Mouse (Mus musculus): ENCODE measurements around the gene Gm42906.

Gene Gm42906

DNA sequence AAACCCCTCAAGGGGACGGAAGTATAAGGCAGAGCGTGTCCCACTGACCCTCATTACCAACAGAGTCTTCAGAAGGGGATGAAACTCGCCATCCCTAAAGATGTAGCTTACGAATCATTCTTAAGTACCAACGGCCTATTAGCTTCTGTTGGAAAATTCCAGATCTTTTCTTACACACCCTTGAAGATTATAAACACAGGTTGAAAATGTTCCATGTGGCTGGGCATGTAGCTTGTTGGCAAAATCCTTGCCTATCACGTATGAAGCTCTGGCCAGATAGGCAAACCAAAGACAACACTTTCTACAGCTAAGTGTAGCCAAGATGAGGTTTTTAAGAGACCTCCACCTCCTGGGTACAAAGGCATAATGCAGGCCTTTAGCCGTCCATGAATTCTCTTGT is 319.0 kb downstream of the Gm42906 start:
- DNase-seq (ENCODE audit: low spot score): no peak

GRCm38 (mm10) chr5:151108291-151108897 is 319.6 kb downstream of the Gm42906 start:
- no peak for DNase-seq (ENCODE audit: low spot score)

- no peak for DNase-seq (ENCODE audit: low spot score)
These were observed 321.1 kb downstream of the Gm42906 start for GRCm38 (mm10) chr5:151106841-151107240.

DNA sequence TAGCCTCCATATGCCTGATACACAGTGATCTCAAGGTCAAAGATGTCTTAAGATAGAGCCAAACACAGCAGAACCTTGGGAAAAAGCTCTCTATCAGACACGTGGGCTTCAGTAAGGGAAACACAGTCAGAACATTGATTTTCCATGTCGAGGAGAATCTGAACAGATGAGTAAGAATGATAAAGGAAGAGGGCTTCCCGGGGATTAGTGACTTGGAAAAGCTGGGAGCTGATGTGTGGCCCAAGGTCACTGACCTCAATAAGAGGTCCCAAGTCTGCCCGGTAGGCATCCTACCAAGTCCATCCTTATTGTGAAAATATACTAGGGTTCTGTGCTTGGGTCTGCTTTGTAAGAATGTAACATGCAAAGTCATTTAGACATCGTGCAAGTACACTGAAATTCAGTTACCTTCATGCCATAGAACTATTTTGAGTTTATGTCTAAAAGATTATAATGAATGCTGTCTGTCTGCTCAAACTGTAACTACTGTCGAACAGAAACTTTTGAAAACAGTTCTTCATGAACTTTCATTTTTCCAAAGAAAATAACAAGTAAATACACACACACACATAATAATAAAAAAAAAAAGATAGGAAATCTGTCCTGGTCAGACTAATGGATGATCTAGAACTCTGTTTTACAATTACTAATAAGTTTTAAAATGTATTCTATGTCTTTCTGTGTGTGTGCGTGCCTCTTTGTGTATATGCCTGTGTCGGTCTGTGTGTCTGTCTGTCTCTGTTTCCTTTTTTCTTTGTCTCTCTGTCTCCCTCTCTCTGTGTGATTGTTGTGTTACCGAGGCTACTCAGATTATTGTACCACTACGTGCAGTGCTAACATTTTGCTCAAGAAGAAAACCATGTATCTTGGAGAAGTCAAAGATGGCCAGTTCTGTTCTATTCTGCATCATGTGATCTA is 322.6 kb downstream of the Gm42906 start:
- DNase-seq (ENCODE audit: low spot score): no peak

DNA sequence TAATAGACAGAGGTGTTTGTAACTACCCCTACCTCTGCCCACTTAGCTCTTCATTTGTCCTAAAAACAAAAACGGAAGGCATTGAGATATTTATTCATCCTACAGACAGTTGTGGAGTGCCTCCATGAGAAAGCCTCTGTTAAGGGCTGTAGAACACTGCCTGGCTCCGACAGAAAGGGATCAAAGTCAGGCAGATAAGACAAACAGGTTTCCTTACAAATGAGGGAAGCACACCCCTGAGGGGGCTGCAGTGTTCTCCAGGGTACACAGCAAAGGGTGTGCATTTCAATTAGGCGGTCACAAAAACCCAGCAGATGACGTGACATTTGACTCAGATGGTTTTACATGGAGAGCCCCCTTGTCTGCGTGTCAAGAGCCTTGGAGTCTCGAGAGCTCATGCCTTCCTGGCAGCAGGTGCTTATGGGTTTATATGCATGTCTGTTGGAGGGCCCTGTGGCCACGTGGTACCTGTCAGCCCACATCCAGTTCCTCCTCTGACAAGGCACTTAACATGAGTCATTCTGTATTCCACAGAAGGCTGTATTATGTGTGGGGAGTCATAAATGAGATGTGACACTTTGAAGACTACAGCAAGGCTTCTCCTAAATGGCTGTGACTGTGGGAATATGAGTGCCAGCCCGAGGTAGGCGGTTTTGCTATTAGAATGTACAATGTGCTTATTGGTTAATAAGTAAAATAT is 323.5 kb downstream of the Gm42906 start:
- DNase-seq (ENCODE audit: low spot score): no peak

DNA sequence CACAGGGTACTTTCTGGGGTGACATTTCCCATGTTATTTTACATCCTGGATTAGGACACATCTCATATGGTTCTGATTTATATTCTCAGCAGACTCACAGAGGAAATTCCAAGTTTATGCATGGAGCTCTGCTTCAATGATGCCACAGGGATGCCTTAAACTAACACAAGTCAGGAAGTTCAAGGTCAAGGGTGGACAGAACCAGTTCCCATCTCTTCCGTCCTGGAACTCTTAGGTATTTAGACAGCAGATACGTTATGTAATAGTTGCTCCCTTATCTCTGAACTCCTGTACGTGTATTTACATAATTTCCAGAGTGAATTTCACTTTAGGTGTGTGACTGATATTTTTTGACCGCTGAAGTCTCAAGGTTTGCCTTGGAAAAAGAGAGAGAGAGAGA is 324.7 kb downstream of the Gm42906 start:
- no peak for DNase-seq (ENCODE audit: low spot score)

- no peak for DNase-seq (ENCODE audit: low spot score)
These were observed 325.7 kb downstream of the Gm42906 start for GRCm38 (mm10) chr5:151102262-151102661.

GRCm38 (mm10) chr5:151096012-151096411 is 332.0 kb downstream of the Gm42906 start:
- DNase-seq (ENCODE audit: low spot score): no peak

DNA sequence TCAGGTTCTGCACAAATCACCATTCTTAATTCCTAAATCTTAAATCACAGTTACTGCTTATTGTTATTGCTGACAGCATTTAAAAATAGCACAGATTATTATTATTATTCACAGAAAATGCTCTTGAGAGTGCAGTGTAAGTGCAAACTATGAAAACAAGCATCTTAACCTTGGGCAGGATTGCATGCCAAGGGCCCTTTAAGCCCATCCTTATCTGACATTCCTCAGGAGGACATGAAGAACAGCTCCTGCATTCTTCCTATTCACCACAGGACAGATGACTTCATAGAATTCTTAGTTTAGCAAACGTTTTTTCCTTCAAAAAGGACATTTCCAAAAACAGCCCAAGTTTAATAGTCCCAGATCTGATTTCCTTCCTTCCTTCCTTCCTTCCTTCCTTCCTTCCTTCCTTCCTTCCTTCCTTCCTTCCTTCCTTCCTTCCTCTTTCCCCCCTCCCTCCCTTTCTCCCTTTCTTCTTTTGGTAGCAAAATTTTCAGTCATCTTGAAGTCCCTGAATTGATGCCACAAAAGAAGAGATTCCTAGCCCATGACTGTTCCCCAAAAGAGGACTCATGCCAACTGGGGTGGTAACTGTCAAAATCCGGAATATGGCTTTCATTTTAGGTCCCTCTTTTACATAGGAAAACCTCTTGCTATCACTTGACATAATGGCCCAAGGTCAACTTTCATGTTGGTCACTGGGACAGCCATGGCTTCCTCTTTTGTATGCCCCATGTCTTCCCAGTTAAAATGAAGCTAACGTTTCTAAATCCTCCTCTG is 334.9 kb downstream of the Gm42906 start:
- no peak for DNase-seq (ENCODE audit: low spot score)

DNA sequence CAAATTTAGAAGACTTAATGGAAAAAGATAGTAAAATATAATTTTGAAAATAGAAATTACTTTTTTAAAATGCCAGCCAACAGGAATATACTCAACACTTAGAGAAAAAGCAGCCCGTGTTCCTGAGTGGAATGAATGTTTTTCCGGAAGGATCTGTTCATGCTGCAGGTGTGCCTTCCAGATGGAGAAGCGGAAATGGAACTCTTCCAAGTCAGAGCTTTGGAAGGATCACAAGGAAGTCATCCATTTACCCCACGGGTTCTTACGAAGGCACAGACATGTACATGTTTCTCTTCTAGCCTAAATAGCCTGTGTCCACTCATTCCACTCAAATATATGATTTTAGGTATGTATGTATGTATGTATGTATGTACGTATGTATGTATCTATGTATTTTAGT is 337.0 kb downstream of the Gm42906 start:
- DNase-seq (ENCODE audit: low spot score): no peak

DNA sequence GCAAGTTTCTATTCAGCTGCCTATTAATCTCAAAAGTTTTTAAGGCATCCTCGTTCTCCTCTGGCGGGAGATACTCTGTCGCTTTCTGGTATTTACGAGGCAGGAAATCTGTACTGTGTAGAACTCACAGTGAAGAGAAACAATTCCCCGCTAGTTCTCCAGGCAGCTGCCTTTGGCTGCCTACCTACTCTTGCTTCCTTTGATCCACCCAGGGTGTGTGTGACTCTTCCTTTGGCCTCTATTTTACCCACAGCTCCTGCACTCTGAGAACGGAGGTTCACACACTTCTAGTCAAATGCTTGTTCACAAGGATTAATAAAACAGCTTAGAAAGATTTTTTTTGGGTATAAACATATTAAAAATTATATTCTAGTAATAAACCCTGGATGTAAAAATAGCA is 338.8 kb downstream of the Gm42906 start:
- no peak for DNase-seq (ENCODE audit: low spot score)

DNA sequence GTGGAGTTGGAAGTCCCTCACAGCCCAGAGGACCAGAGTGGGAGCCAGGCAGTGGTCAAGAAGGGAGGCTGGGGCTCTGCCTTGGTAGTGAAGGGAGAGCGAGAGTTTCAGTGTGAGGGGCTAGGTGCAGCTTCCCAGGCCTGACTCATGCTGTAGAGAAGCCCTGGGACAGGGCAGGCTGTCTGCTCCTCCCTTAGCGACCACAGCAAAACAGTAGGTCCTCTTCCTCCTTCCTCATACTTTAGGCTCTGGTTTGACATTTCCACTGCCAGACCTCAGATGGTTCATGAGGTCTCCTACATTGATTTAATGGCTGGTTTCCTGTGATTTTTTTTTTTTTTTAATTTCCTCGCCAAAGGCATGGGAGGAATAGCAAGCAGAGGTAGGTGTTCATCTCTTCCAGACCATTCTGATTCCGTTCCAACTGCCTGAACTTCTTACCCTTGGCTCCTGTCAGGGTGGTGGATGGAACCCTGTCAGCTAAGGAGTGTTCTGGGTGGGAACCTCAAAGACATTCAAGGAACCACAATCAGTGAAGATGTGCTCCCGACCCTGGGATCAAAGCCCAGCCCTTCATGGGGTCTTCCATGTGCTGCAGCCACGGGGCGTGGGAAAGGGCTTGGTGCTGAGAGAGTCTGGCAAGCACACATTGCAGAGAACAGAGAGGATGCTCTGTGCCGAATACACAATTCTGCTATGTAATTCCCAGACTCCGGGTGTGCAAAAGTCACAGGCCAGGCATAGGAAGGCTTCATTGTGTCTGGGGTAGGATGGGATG is 341.3 kb downstream of the Gm42906 start:
- no peak for DNase-seq (ENCODE audit: low spot score)

DNA sequence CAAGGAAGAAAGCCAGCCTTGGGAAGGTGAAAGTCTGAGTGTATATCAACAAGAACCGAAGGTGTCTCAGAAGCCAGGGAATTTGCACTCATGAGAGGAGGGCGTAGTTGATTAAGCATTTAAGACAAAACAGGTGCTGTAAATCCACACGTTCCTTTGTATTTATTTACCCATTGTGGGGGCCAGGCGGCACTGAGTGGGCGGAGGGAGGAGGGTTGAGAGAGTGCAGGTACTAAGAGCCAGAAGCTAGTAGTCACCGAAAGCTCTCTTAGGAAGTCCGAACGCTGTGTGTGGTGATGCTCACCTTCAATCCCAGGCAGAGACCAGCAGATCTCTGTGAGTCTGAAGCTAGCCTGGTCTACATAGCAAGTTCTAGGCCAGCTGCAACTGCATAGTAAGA is 342.2 kb downstream of the Gm42906 start:
- no peak for DNase-seq (ENCODE audit: low spot score)

DNA sequence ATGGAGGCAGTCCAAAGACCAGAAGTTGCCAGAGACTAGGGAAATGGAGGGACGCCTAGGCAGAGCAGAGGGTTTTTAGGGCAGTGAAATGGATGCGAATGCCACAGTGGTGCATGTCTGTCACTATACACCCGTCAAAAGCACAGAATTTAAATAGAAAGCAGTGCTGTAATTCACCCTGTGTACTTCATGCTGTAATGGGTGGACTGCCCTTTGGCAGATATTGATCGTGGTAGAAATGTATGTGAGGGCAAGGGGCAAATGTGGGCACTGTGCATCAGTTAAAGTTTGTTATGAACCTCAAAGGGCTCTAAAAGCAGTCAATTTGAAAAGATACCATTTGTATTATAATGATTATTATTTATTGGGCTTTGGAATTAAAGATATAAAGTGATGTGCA is 347.7 kb downstream of the Gm42906 start:
- no peak for DNase-seq (ENCODE audit: low spot score)

DNA sequence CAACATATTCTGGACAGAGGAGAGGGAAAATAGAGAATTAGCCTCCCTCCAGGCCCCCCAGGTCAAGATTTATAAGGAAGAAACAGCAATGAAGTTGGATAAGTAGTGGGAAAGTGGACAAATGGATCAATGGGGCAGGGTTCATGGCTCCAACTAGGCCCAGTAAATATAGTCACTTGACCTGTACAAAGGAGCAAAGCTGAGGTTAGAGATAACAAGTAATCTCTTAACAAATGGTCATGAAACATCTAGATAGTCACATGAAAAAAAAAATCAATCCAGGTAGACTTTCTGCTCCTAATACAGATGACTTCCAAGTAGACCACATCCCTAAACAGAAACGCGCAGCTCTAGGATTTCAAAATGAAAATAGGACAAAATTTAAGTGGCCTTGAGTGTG is 350.0 kb downstream of the Gm42906 start:
- no peak for DNase-seq (ENCODE audit: low spot score)

DNA sequence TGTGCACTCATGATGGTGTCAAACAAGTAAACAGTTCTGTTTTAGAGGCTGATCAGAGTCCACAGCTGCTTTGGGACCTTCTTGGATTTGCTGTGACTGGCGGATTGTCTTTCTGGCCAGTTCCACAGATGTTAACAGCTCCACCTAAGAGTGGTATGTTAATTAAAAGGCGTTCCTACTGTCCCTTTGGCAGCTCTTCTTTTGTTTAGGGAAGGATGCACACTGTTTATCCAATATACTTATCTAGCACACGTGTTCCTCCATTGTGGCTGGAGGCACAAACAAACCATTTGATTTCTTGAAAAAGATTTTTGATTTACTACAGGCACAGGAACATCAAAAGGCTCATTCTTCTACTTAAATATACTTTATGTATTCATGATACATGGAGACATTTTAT is 351.0 kb downstream of the Gm42906 start:
- no peak for DNase-seq (ENCODE audit: low spot score)

DNA sequence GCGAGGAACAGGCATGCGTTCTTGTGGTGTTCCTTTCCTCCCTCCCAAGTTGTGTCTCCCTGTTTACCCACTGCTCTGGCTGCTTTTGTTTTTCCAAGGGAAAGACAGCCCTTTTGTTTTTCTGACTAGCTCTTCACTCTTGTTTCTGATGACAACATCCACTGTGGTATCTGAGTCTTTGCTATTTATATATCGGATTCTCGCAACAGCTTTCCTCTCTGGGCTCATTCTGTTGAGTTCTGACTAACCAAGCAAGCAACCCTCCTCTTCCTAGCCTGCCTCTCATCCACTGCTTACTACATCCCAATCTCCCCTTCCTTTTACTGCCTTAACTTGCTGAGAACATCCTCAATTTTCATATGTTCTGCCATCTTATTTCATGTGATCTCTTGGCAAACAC is 353.7 kb downstream of the Gm42906 start:
- no peak for DNase-seq (ENCODE audit: low spot score)

DNA sequence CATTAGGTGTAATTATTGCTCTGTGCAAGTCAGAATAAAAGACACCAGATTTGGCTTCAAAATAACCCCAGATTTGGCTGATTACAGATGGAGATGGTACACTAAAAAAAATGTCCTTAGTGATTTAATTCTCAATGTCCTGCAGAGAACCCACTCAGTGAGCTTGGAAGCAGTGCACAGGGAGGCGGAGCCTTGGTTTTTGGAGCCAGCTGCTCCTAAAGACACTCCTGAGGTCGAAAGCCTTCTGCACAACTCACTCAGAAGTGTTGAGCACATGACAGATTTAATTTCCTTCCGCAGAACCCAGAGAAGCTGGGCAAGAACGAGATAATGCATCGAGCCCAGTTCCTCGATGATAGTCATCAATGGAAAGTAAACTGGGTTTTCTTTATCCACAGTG is 356.5 kb downstream of the Gm42906 start:
- DNase-seq (ENCODE audit: low spot score): no peak

DNA sequence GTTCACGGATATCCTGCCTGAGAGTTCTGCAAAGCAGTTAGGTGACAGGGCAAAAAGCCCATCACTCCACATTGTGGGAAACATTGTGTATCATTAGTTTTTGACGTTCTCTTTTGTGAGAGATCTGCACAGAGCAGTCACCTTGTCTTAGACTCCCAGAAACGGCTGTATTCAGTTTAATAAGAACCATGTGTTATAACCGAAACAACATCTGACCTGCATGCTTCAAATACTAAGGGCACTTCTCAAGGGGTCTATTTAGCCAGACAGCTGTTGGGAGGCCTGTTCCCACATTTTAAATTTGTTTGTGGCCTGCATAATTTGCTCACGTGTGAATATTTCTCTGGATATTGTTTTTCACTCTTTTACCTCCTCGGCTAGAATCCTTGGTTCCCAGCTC is 357.1 kb downstream of the Gm42906 start:
- DNase-seq (ENCODE audit: low spot score): no peak

DNA sequence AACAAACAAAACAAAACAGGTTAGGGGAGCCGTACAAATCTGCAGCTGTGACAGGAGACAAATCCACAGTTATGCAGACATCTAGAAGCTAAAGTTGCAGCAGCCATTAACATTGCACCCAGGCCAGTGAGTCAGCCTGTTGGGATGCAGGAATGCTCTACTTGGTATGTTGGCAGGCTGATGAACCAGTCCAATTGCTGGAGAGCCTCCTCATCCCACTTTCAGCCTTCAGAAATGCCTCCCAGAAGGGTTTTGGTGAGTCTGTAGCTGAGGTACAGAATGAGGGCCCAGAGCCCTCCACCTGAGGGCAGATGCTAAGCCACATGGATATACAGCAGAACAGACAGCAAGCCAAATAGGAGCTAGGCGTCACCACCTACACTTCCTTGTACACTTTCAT is 358.4 kb downstream of the Gm42906 start:
- no peak for DNase-seq (ENCODE audit: low spot score)

DNA sequence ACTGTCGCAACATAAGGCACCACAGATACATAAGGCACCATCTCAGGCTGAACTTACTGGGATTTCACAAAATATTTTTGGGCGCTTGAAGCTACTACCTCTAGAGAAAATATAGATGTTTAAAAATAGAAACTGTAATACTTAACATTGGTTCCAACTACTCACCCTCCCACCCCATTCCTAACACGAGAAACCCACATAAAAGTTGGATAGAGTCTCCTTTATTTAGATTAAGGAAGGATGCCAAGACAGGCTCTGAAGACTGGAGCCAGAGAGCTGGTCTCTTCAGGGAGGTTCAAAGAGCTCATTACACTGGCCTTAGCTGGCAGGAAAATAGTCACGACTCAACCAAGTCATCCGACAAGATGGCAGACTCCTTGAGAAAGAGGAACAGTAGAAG is 361.9 kb downstream of the Gm42906 start:
- DNase-seq (ENCODE audit: low spot score): no peak

GRCm38 (mm10) chr5:151065228-151065627 is 362.7 kb downstream of the Gm42906 start:
- DNase-seq (ENCODE audit: low spot score): no peak
